ENCODE assay signal across 8 mouse cellular contexts in genomic region chrX:152001737-152002710, GRCm38 (mm10). TPM values are rescaled to one million over a fixed set of nuclear protein-coding genes. Genes with fewer than 3 reads are reported as not detected.
DNase-seq lines count a peak whose midpoint lies in the region; ATAC-seq lines count a peak whose summit lies in the region.

Gene Hsd17b10, plus strand, starts transcription at chrX:152001845.

- peak within 1 kb of the TSS; percentile 41 for H3K4me3 ChIP-seq in hindbrain, embryonic 12.5 days

- peak within 1 kb of the TSS; percentile 60; the same call in 1 of the 2 replicates for H3K27ac ChIP-seq in hindbrain, embryonic 12.5 days

- peaks cover 82% of the 10 kb centered on the region for H3K27me3 ChIP-seq in hindbrain, embryonic 12.5 days

- peak within 1 kb of the TSS; percentile 61 for H3K4me2 ChIP-seq in hindbrain, embryonic 12.5 days (replicated peaks)

- WGBS in hindbrain, embryonic 12.5 days: 22% methylated on average over 38 of the region's 41 CpGs

- H3K36me3 ChIP-seq in hindbrain, embryonic 12.5 days: 0 out of 2 replicates have a peak, but pooled peaks cover 10% of the 10 kb centered on the region

- peak; percentile 96 for ATAC-seq in hindbrain, embryonic 12.5 days (ENCODE audit: low FRiP score)

- H3K9ac ChIP-seq in hindbrain, embryonic 12.5 days: peak within 1 kb of the TSS; percentile 54

- H3K9me3 ChIP-seq in hindbrain, embryonic 12.5 days (replicated peaks): no peaks in the 10 kb centered on the region

- DNase-seq in Muller cell, postnatal 12 days (ENCODE audit: inconsistent ontology term): peak; percentile 86
- DNase-seq in cerebellum, adult 9-11 months: peak; percentile 86
- DNase-seq in frontal cortex, postnatal 10 days (ENCODE audit: low spot score in 2 of 2): peak; percentile 67 to 74
- peak; percentile 42 to 62 for DNase-seq in layer of hippocampus, postnatal 25 days (ENCODE audit: extremely low spot score in 1 of 2, low spot score in 1 of 2)
- DNase-seq in lung, postnatal 25 days (ENCODE audit: low spot score): peak; percentile 88
- DNase-seq in retina, embryonic 14.5 days (ENCODE audit: low spot score): peak; percentile 79
- DNase-seq in thymus, postnatal 4 days: peak; percentile 85

- no peaks in the 10 kb centered on the region for H3K4me1 ChIP-seq in hindbrain, embryonic 12.5 days

RNA-seq across cellular contexts. Expression of gene Hsd17b10, which starts in this region (rescaled TPM):
- polyA plus RNA-seq in hindbrain, embryonic 12.5 days (2016; fragmentation: Nextera tagmentation; extraction: Ambion mirVana): 143 and 151 TPM in 2 replicates
- 10 to 100 TPM; 50.6 to 52.6 TPM for total RNA-seq in layer of hippocampus, postnatal 25 days (2021)

Comparison
In these comparisons a context has a peak if more than half of its experiments do, and no peak if none do; other contexts are left out.
1. Peak in every context shown above with its lines: DNase-seq, ATAC-seq, H3K4me3 ChIP-seq and H3K27ac ChIP-seq.